Mouse (Mus musculus) myocyte (in vitro differentiated cells): Measurements from ENCODE around the gene Sipa1. TPM values are rescaled to one million over a fixed set of nuclear protein-coding genes. Genes with fewer than 3 reads are reported as not detected.
A peak's percentile ranks its signal among the peaks of the same experiment; 100 is the strongest.
"Not testable (repeated sequence)": the region's sequence is repeated elsewhere in the genome, so short reads cannot be mapped to it uniquely, and the experiment has no call there.

ENCODE experiments used
- H3K27me3 ChIP-seq: one replicate; pipeline ENCODE4 v1.6.1; 2011; ENCODE audit not compliant: control insufficient read depth, insufficient read depth, insufficient read length
- H3K36me3 ChIP-seq: one replicate; pipeline ENCODE4 v1.6.1; 2011; ENCODE audit not compliant: control insufficient read depth, insufficient read depth
- H3K4me2 ChIP-seq: one replicate; pipeline ENCODE4 v1.6.1; 2011; ENCODE audit warnings: low read depth, control low read depth
- H3K4me3 ChIP-seq: one replicate; pipeline ENCODE4 v1.5.1; 2011; ENCODE audit warnings: mild to moderate bottlenecking, control low read depth, moderate library complexity
- H3K79me2 ChIP-seq: one replicate; pipeline ENCODE4 v1.6.1; 2011; ENCODE audit not compliant: control insufficient read depth, insufficient read depth
- H3ac ChIP-seq: one replicate; pipeline ENCODE4 v1.6.1; 2011; ENCODE audit not compliant: control insufficient read depth, insufficient read length
- CEBPB ChIP-seq: IDR thresholded peaks from 2 replicates; pipeline ENCODE4 v1.6.1; 2011; ENCODE audit warnings: mild to moderate bottlenecking, moderate library complexity; ENCODE audit not compliant: poor library complexity, insufficient read depth, severe bottlenecking
- E2F4 ChIP-seq: IDR thresholded peaks from one replicate; pipeline ENCODE4 v1.6.1; 2011; ENCODE audit warnings: mild to moderate bottlenecking, control low read depth, moderate library complexity; ENCODE audit not compliant: insufficient read depth
- MAX ChIP-seq: IDR thresholded peaks from one replicate; pipeline ENCODE4 v1.6.1; 2011; ENCODE audit warnings: low read depth, mild to moderate bottlenecking, control low read depth
- MYOD1 ChIP-seq, 3 experiments: IDR thresholded peaks; one replicate each; pipeline ENCODE4 v1.6.1; 2011; ENCODE audit warnings: control low read depth in 2 of 3, low read depth in 2 of 3, mild to moderate bottlenecking in 2 of 3, moderate library complexity in 1 of 3; ENCODE audit not compliant: insufficient read length in 2 of 3, control insufficient read depth in 1 of 3
- MYOG ChIP-seq, 3 experiments: IDR thresholded peaks; one replicate each; pipeline ENCODE4 v1.6.1; 2011; ENCODE audit warnings: control low read depth in 2 of 3, low read depth in 2 of 3, mild to moderate bottlenecking in 2 of 3; ENCODE audit not compliant: insufficient read length in 2 of 3, control insufficient read depth in 1 of 3, insufficient read depth in 1 of 3
- POLR2A ChIP-seq: IDR thresholded peaks from one replicate; pipeline ENCODE4 v1.6.1; 2011; ENCODE audit warnings: low read depth, mild to moderate bottlenecking, control low read depth, moderate library complexity; ENCODE audit not compliant: insufficient read length
- POLR2AphosphoS2 ChIP-seq: IDR thresholded peaks from one replicate; pipeline ENCODE4 v1.6.1; 2011; ENCODE audit warnings: low read depth, control low read depth; ENCODE audit not compliant: insufficient read length
- REST ChIP-seq: IDR thresholded peaks from one replicate; pipeline ENCODE4 v1.6.1; 2011; ENCODE audit warnings: mild to moderate bottlenecking, control low read depth, moderate library complexity; ENCODE audit not compliant: insufficient read depth, insufficient read length
- SRF ChIP-seq: IDR thresholded peaks from one replicate; pipeline ENCODE4 v1.6.1; 2011; ENCODE audit warnings: low read depth; ENCODE audit not compliant: control insufficient read depth, insufficient read length
- TCF12 ChIP-seq: IDR thresholded peaks from one replicate; pipeline ENCODE4 v1.6.1; 2011; ENCODE audit warnings: mild to moderate bottlenecking, control low read depth; ENCODE audit not compliant: poor library complexity, insufficient read depth, severe bottlenecking
- TCF3 ChIP-seq: IDR thresholded peaks from one replicate; pipeline ENCODE4 v1.6.1; 2011; ENCODE audit warnings: low read depth, control low read depth; ENCODE audit not compliant: insufficient read length
- USF1 ChIP-seq: IDR thresholded peaks from one replicate; pipeline ENCODE4 v1.6.1; 2011; ENCODE audit warnings: low read depth, mild to moderate bottlenecking, control low read depth, moderate library complexity
- polyA plus RNA-seq: library from polyadenylated mRNA; unstranded; fragments of >200 nt; fragmentation: generic; extraction: Trizol; gene quantifications from one replicate; pipeline ENCODE4 v1.2.1, GENCODE M21; 2012; ENCODE audit warnings: missing spikeins

The Sipa1 gene
- polyA plus RNA-seq, 1 experiment = 14.4 TPM

- Histone ChIP-seq H3K79me2 (peaks cover 49% of the 10 kb centered on the region), H3K36me3 (no peaks in the 10 kb centered on the region), H3ac (peak overlapping the region; percentile 22), H3K27me3 (no peaks in the 10 kb centered on the region), H3K4me3 (peak overlapping the region; percentile 94), H3K4me2 (peak overlapping the region; percentile 95)
- TF ChIP-seq POLR2A = no peak
- no peak for TF ChIP-seq MYOD1 (IDR thresholded peaks at IDR 0.05; ENCODE audit: control insufficient read depth in 1 of 3, insufficient read length in 2 of 3, low read depth in 2 of 3)
These were observed 25.6 kb upstream of the Sipa1 start for GRCm38 (mm10) chr19:5689088-5689428.

- TF ChIP-seq MYOD1 (IDR thresholded peaks at IDR 0.05; ENCODE audit: control insufficient read depth in 1 of 3, insufficient read length in 2 of 3, low read depth in 2 of 3) (no peak), MYOG (IDR thresholded peaks at IDR 0.05; ENCODE audit: control insufficient read depth in 1 of 3, insufficient read depth in 1 of 3, insufficient read length in 2 of 3, low read depth in 2 of 3) (no peak), TCF3 (no peak), CEBPB (no peak), REST (no peak), POLR2AphosphoS2 (peak; percentile 66), MAX (peak; percentile 35), POLR2A (peak; percentile 65), SRF (peak; percentile 74), E2F4 (peak; percentile 54)
- Histone ChIP-seq H3K4me3 (peak within 1 kb of the TSS; percentile 94), H3K27me3 (no peaks in the 10 kb centered on the region), H3K36me3 (no peaks in the 10 kb centered on the region), H3K79me2 (peaks cover 43% of the 10 kb centered on the region), H3K4me2 (peak within 1 kb of the TSS; percentile 96), H3ac (peak within 1 kb of the TSS; percentile 73)
These were observed 24.9 kb upstream of the Sipa1 start, which contains the start of the genes Map3k11 and Pcnx3 for GRCm38 (mm10) chr19:5688200-5689087. Map3k11 (plus strand) TSS chr19:5688742. Pcnx3 (minus strand) TSS chr19:5688908.

GRCm38 (mm10) chr19:5687738-5688137 lies 24.2 kb upstream of the Sipa1 start:
- Histone ChIP-seq H3K27me3 (no peaks in the 10 kb centered on the region), H3K36me3 (no peaks in the 10 kb centered on the region), H3ac (peak overlapping the region; percentile 73), H3K4me2 (peak overlapping the region; percentile 96), H3K79me2 (peaks cover 37% of the 10 kb centered on the region), H3K4me3 (peak overlapping the region; percentile 94)
- TF ChIP-seq MAX (no peak), TCF12 (no peak), TCF3 (no peak), E2F4 (no peak), POLR2AphosphoS2 (no peak), MYOD1 (IDR thresholded peaks at IDR 0.05; ENCODE audit: control insufficient read depth in 1 of 3, insufficient read length in 2 of 3, low read depth in 2 of 3) (no peak), USF1 (no peak), CEBPB (no peak), SRF (no peak), MYOG (IDR thresholded peaks at IDR 0.05; ENCODE audit: control insufficient read depth in 1 of 3, insufficient read depth in 1 of 3, insufficient read length in 2 of 3, low read depth in 2 of 3) (no peak), POLR2A (no peak), REST (no peak)

GRCm38 (mm10) chr19:5686954-5687353 lies 23.4 kb upstream of the Sipa1 start:
- Histone ChIP-seq H3K79me2 (peaks cover 29% of the 10 kb centered on the region), H3K4me2 (peak overlapping the region; percentile 96)
- H3K36me3 ChIP-seq, H3K4me3 ChIP-seq, H3K27me3 ChIP-seq, H3ac ChIP-seq: not testable (repeated sequence)

- TF ChIP-seq TCF12 = no peak
- TF ChIP-seq MYOD1 (IDR thresholded peaks at IDR 0.05; ENCODE audit: control insufficient read depth in 1 of 3, insufficient read length in 2 of 3, low read depth in 2 of 3) = no peak
- no peak for TF ChIP-seq MAX
- no peak for TF ChIP-seq POLR2AphosphoS2
- no peak for TF ChIP-seq CEBPB
- TF ChIP-seq E2F4 = no peak
- no peak for TF ChIP-seq TCF3
- no peak for TF ChIP-seq MYOG (IDR thresholded peaks at IDR 0.05; ENCODE audit: control insufficient read depth in 1 of 3, insufficient read depth in 1 of 3, insufficient read length in 2 of 3, low read depth in 2 of 3)
- TF ChIP-seq POLR2A = no peak
- TF ChIP-seq USF1 = no peak
- no peak for TF ChIP-seq REST
- no peak for TF ChIP-seq SRF
- H3K27me3 ChIP-seq = no peaks in the 10 kb centered on the region
- H3K36me3 ChIP-seq = no peaks in the 10 kb centered on the region
- H3K4me2 ChIP-seq = no peak overlapping the region
- H3K79me2 ChIP-seq = peaks cover 24% of the 10 kb centered on the region
- no peak overlapping the region for H3ac ChIP-seq
- no peak overlapping the region for H3K4me3 ChIP-seq
These were observed 22.9 kb upstream of the Sipa1 start for GRCm38 (mm10) chr19:5686437-5686836.
